Mouse (Mus musculus) heart, embryonic 14.5 days (tissue): ENCODE measurements around the gene Pi16. TPM values are rescaled to one million over a fixed set of nuclear protein-coding genes. Genes with fewer than 3 reads are reported as not detected.
A peak's percentile ranks its signal among the peaks of the same experiment; 100 is the strongest.

Experiments
- ATAC-seq: fragments of 200-750 bp; cut with Nextera tagmentation; 2 replicates; pipeline ENCODE4 v1.8.0; 2017; ENCODE audit warnings: low read depth, moderate TSS enrichment; ENCODE audit not compliant: insufficient number of reproducible peaks, insufficient read depth, low FRiP score
- H3K27ac ChIP-seq, 2 experiments: fragments of 200-500 bp in 1 of 2; fragments of 300-500 bp in 1 of 2; sonication (generic) in 1 of 2; replicated peaks in 1 of 2; 2 replicates each; pipeline ENCODE4 v1.5.1; 2012 to 2014; ENCODE audit warnings: low read depth in 2 of 2, low read length in 2 of 2, control low read depth in 1 of 2, mild to moderate bottlenecking in 1 of 2, mixed read lengths in 1 of 2; ENCODE audit not compliant: control insufficient read depth in 1 of 2, insufficient read depth in 1 of 2
- H3K27me3 ChIP-seq: fragments of 300-500 bp; sonication (generic); 2 replicates; pipeline ENCODE4 v1.6.1; 2014; ENCODE audit warnings: mild to moderate bottlenecking, low read length, control low read depth; ENCODE audit not compliant: control insufficient read depth, insufficient read depth
- H3K36me3 ChIP-seq: fragments of 300-500 bp; sonication (generic); 2 replicates; pipeline ENCODE4 v1.6.1; 2014; ENCODE audit warnings: mild to moderate bottlenecking, control low read depth, low read length, mixed read lengths; ENCODE audit not compliant: control insufficient read depth, insufficient read depth
- H3K4me1 ChIP-seq, 2 experiments: fragments of 200-500 bp in 1 of 2; fragments of 300-500 bp in 1 of 2; sonication (generic) in 1 of 2; 2 replicates each; pipeline ENCODE4 v1.6.1; 2012 to 2014; ENCODE audit warnings: low read length in 2 of 2, control low read depth in 1 of 2, mixed read lengths in 1 of 2; ENCODE audit not compliant: control insufficient read depth in 2 of 2, insufficient read depth in 2 of 2
- H3K4me2 ChIP-seq: fragments of 300-500 bp; sonication (generic); 2 replicates; pipeline ENCODE4 v1.6.1; 2014; ENCODE audit warnings: mild to moderate bottlenecking, low read length
- H3K4me3 ChIP-seq, 2 experiments: fragments of 200-500 bp in 1 of 2; fragments of 300-500 bp in 1 of 2; sonication (generic) in 1 of 2; 2 replicates each; pipeline ENCODE4 v1.5.1; 2012 to 2014; ENCODE audit warnings: low read length in 2 of 2, mild to moderate bottlenecking in 2 of 2, control low read depth in 1 of 2, low read depth in 1 of 2, moderate library complexity in 1 of 2; ENCODE audit not compliant: control insufficient read depth in 1 of 2, insufficient read depth in 1 of 2
- H3K9ac ChIP-seq: fragments of 300-500 bp; sonication (generic); 2 replicates; pipeline ENCODE4 v1.6.1; 2014; ENCODE audit warnings: mild to moderate bottlenecking, low read length
- H3K9me3 ChIP-seq: fragments of 300-500 bp; sonication (generic); 2 replicates; pipeline ENCODE4 v1.6.1; 2016; ENCODE audit warnings: low read length, control low read depth; ENCODE audit not compliant: control insufficient read depth
- WGBS: fragments of 180-500 bp; shearing (Covaris S2); extraction: QIAGEN DNeasy Blood & Tissue Kit; methylation state at CpG from one replicate; pipeline ENCODE4 v1.1.7; 2014; 5-methylcytosine and 5-hydroxymethylcytosine counted together
- polyA plus RNA-seq: library from polyadenylated mRNA; unstranded; fragments of >200 nt; fragmentation: Nextera tagmentation; extraction: Ambion mirVana; gene quantifications from 2 replicates; pipeline ENCODE4 v1.2.1, GENCODE M21; 2014

Gene Pi16
- polyA plus RNA-seq, 1 experiment from 2014 or later: 1.1 TPM

DNA sequence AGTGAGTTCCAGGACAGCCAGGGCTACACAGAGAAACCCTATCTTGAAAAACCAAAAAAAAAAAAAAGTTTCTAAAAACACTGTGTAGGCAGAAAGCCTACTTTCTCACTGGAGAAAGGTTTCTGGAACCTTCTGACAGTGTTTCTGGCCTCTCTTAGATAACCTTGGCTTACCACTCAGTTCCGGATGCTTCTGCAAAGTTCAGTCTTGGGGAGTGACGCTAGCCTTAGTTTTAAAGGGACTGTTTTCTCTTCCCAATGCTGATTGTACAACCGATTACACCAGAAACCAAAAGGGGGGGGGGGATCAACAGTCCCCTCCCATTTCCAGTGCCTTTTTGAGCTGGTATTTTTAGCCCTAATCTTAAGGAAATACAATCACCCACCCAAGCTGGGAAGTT is 6.1 kb downstream of the Pi16 start:
- H3K4me3 ChIP-seq: no peak overlapping the region
- no peak overlapping the region for H3K27ac ChIP-seq
- peaks cover 45% of the 10 kb centered on the region for H3K27me3 ChIP-seq
- peaks cover 17 to 20% of the 10 kb centered on the region in 2 experiments for H3K4me1 ChIP-seq
- H3K36me3 ChIP-seq: no peaks in the 10 kb centered on the region
- H3K9me3 ChIP-seq: no peaks in the 10 kb centered on the region
- no peak overlapping the region for H3K4me2 ChIP-seq
- H3K9ac ChIP-seq: no peak overlapping the region
- 75% methylated on average over 3 of the region's 3 CpGs for WGBS
- no peak for ATAC-seq

DNA sequence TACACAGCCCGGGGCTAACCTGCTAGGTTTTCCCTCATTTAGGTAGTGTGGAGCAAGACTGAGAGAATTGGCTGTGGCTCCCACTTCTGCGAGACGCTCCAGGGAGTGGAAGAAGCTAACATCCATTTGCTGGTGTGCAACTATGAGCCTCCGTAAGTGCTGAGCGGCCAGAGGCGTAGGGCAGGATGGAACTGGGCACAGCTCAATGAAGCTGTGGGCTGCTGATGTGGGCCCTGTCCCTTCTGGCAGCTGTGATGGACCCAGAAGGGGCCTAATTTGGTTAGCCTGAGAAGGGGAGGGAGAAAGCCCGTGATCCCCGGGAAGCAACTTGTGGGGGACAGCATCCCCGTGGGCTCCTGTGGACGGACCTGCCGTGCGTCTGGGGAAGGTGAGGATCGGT is 8.4 kb downstream of the Pi16 start:
- no peak for ATAC-seq
- peaks cover 9% of the 10 kb centered on the region; the same call in 1 of the 2 replicates for H3K36me3 ChIP-seq
- H3K27me3 ChIP-seq: peaks cover 43% of the 10 kb centered on the region
- H3K9me3 ChIP-seq: no peaks in the 10 kb centered on the region
- 67% methylated on average over 13 of the region's 13 CpGs for WGBS
- no peak overlapping the region for H3K27ac ChIP-seq
- H3K4me3 ChIP-seq: no peak overlapping the region
- H3K4me1 ChIP-seq: peaks cover 21 to 27% of the 10 kb centered on the region in 2 experiments
- H3K4me2 ChIP-seq: no peak overlapping the region
- no peak overlapping the region for H3K9ac ChIP-seq

DNA sequence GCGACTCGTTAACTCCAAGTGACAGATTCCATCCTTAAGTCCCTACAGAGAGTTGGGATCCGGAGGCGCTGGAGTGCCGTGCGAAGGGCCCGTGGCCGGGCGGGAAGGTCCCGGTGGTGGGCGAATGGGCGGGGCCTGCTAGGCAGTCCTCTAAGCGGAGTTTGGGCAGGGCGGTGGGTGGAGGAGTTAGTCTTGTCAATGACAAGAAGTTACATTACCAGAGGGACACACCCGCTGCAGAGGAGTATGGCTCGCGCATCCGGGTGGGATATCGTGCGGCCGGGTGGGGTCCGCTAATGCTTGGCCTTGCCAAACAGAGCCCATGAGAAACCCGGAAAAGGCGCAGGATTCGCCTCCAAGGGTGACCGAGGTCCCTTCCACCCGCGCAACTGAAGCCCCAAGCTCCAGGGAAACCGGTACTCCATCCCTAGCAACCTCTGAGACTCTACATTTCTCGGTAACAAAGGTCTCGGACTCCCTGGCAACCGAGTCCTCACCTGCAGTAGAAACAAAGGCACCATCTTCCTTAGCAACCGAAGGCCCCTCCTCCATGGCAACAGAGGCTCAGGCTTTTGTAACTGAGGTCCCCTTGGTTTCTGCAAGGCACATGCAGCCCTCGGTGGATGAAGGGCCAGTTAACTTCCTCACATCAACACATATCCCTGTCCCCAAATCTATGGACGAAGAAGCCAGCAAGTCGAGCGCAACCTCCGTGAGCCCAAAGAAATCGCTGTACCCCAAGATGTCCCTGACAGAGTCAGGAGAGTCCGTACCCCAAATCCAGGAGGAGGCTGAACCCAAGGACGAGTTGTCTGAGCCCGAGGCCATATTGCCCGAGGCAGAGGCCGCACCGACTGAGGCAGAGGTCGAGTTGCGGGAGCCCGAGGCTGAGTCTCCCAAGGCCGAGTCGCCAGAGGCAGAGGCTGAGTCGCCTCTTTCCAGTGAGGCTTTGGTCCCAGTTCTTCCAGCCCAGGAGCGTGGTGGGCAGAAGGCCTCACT is 9.3 kb downstream of the Pi16 start:
- Histone ChIP-seq H3K36me3 (peaks cover 17% of the 10 kb centered on the region), H3K4me1 (peaks cover 29 to 35% of the 10 kb centered on the region in 2 experiments), H3K27me3 (peaks cover 33% of the 10 kb centered on the region), H3K4me3 (peak overlapping the region; percentile 21 to 22; a peak in 3 of 4 replicates), H3K4me2 (peak overlapping the region; percentile 63), H3K9ac (peak overlapping the region; percentile 38; the same call in 1 of the 2 replicates), H3K27ac (no peak overlapping the region), H3K9me3 (no peaks in the 10 kb centered on the region)
- ATAC-seq: no peak
- WGBS: 24% methylated on average over 52 of the region's 52 CpGs

GRCm38 (mm10) chr17:29327691-29328090 is 10.2 kb downstream of the Pi16 start:
- no peak overlapping the region for H3K4me2 ChIP-seq

GRCm38 (mm10) chr17:29330221-29330620 is 12.7 kb downstream of the Pi16 start:
- no peak for ATAC-seq
- no peak overlapping the region for H3K4me3 ChIP-seq
- WGBS: 83% methylated on average over 3 of the region's 3 CpGs
- no peak overlapping the region for H3K4me2 ChIP-seq
- H3K36me3 ChIP-seq: peaks cover 47% of the 10 kb centered on the region
- H3K9ac ChIP-seq: no peak overlapping the region
- H3K4me1 ChIP-seq: peaks cover 23 to 33% of the 10 kb centered on the region in 2 experiments
- peaks cover 22% of the 10 kb centered on the region for H3K27me3 ChIP-seq
- peak overlapping the region in 1 of 2 experiments; percentile 60; a peak in 1 of 4 replicates for H3K27ac ChIP-seq
- no peaks in the 10 kb centered on the region for H3K9me3 ChIP-seq

More at GRCm38 (mm10) chr17:29327691-29328090, 10.2 kb downstream of the Pi16 start:
- Histone ChIP-seq H3K9ac (no peak overlapping the region), H3K9me3 (no peaks in the 10 kb centered on the region), H3K4me3 (no peak overlapping the region), H3K27me3 (peaks cover 25% of the 10 kb centered on the region), H3K36me3 (peaks cover 25% of the 10 kb centered on the region), H3K4me1 (peaks cover 25 to 36% of the 10 kb centered on the region in 2 experiments), H3K27ac (no peak overlapping the region)
- 83% methylated on average over 9 of the region's 9 CpGs for WGBS
- ATAC-seq: no peak

DNA sequence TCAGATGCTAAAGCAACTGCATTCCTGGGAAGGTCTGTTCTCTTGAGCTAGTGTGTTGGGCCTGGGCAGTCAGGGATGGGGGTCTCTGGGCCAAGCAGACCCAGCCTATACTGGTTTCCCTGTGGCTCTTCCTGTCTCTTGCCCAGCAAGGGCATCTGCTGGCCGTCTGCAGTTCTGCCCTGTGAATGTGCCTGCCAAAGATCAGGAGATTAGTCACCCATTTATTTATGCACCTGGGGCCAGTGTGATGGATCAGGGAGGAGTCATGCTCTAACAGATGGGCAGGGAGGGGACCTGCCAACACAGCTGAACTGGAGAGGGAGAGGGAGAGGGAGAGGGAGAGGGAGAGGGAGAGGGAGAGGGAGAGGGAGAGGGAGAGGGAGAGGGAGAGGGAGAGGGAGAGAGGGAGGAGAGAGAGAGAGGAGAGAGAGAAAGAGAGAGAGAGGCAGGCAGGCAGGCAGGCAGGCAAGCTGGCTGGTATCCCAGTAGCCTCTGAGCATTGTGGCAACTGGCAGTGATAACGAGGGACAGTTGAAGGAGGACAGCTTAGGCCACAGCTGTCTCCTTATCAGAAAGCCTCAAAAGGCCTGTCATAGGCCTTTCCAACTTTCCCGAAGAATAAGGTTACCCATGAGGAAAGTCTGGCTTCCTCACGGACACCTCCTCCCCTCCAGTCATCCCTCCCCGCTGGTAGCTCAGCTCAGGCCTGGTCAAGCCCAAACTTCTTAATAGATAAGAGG is 13.4 kb downstream of the Pi16 start:
- Histone ChIP-seq H3K4me2 (no peak overlapping the region), H3K4me1 (peaks cover 23 to 33% of the 10 kb centered on the region in 2 experiments), H3K27me3 (peaks cover 18% of the 10 kb centered on the region), H3K9ac (no peak overlapping the region), H3K27ac (peak overlapping the region; percentile 66 to 78), H3K4me3 (no peak overlapping the region), H3K9me3 (no peaks in the 10 kb centered on the region), H3K36me3 (peaks cover 53% of the 10 kb centered on the region)
- 6% methylated on average over 5 of the region's 5 CpGs for WGBS
- no peak for ATAC-seq

DNA sequence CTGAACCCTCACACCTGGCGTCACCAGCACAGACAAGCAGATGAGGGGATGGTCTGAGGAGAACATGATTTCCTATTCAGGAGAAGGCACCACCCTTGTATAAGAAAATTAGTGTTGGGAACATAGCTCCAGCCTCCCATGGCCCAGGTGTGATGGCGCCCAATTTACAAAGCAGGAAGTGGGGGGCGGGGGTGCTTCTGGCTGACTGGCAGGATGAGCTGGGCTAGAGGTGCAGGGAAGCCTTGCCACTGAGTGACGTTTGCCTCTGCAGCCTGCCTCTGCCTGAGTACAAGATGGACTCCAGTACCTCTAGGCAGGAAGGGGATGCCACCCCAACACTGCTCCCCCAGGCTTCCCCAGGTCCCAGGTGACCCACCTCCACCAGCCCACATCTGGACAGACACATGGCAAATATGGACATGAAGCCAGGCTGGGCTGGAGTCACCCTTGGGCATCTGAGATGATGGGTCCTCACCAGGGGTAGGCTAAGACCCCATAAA is 14.8 kb downstream of the Pi16 start:
- Histone ChIP-seq H3K27me3 (peaks cover 5% of the 10 kb centered on the region), H3K9ac (no peak overlapping the region), H3K4me3 (no peak overlapping the region), H3K27ac (0 out of 4 replicates have a peak overlapping the region, but pooled peaks of 1 of the 2 experiments have one; percentile 78), H3K4me2 (no peak overlapping the region), H3K4me1 (peaks cover 14 to 25% of the 10 kb centered on the region in 2 experiments), H3K36me3 (peaks cover 67% of the 10 kb centered on the region), H3K9me3 (no peaks in the 10 kb centered on the region)
- no peak for ATAC-seq
- 75% methylated on average over 4 of the region's 4 CpGs for WGBS
